Mouse (Mus musculus): ENCODE measurements around the gene Fam117b. TPM values are rescaled to one million over a fixed set of nuclear protein-coding genes. Genes with fewer than 3 reads are reported as not detected.

The Fam117b gene
- total and polyA plus RNA-seq, 3 experiments: 11.2 to 15.5 TPM; not detected in 1

DNA sequence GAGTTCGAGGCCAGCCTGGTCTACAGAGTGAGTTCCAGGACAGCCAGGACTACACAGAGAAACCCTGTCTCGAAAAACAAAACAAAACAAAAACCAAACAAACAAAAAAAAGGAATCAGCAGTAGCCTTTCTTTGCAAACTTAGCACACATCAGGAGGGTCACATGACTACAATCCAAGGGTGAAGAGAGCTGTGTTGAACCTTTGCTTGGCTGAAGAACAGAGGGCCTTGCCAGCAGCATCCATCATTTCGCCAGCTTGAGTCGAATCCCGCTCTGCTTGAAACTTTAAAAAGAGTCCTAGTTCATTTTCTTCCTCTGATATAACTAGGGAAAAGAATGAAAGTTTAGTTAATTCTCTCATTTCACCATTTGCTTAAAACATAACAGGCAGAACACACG, 102.7 kb downstream of the Fam117b start:
- TF ChIP-seq USF1 (IDR thresholded peaks at IDR 0.05; ENCODE audit: low read depth, low read length) (peak; percentile 79), GABPA (IDR thresholded peaks at IDR 0.05; ENCODE audit: low read depth, low read length) (no peak), USF2 (IDR thresholded peaks at IDR 0.05; ENCODE audit: borderline replicate concordance in 1 of 2, insufficient read depth in 1 of 2, low read depth in 1 of 2, low read length in 2 of 2) (peak in 1 of 2 experiments; percentile 29; a peak in 1 of 4 replicates)
- Histone ChIP-seq H3K27ac (ENCODE audit: control insufficient read depth, low read depth, low read length) (peak overlapping the region; percentile 99), H3K36me3 (ENCODE audit: control insufficient read depth in 1 of 2, insufficient read depth in 2 of 2, low read length in 2 of 2) (peaks cover 0 to 31% of the 10 kb centered on the region in 2 experiments; a peak in 2 of 4 replicates), H3K4me3 (ENCODE audit: control insufficient read depth in 1 of 2, insufficient read depth in 1 of 2, low read depth in 2 of 2, low read length in 2 of 2) (peak overlapping the region; percentile 37 to 64; a peak in 3 of 4 replicates), H3K79me2 (ENCODE audit: control insufficient read depth, insufficient read depth, low read length, poor library complexity) (peaks cover 1% of the 10 kb centered on the region; the same call in 1 of the 2 replicates), H3K9ac (ENCODE audit: control insufficient read depth, low read depth, low read length, poor library complexity, severe bottlenecking) (peak overlapping the region; percentile 78), H3K4me1 (ENCODE audit: control insufficient read depth in 1 of 2, insufficient read depth in 2 of 2, low read length in 2 of 2) (peaks cover 15 to 26% of the 10 kb centered on the region in 2 experiments), H3K27me3 (ENCODE audit: control insufficient read depth in 1 of 2, insufficient read depth in 2 of 2, low read length in 2 of 2) (no peaks in the 10 kb centered on the region), H3K9me3 (replicated peaks; ENCODE audit: insufficient read depth, low read length) (no peaks in the 10 kb centered on the region)
- DNase-seq (ENCODE audit: low read depth, low spot score): peak; percentile 30

DNA sequence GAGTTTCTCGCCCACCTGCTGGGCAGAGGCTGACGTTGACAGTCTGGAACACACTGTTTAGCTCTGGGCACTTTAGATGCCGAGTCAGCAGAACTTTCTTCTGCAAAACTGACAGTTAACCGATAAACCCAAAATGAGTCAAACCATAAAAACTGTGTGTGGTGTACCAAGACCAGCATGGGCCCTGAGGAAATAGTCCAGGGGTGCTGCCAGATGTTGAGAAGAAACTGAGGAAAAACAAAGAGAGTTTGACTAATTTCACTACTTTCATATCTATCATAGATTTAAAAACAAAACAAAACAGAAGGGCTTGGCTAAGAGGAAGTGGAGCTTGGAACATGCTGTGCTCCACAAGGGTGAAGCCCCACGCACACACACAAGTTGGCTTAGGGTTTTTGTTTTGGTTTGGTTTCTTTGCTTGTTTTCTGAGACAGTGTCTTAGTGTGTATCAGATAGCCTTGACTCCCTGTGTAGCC, 103.4 kb downstream of the Fam117b start:
- peaks cover 0 to 31% of the 10 kb centered on the region in 2 experiments; a peak in 2 of 4 replicates for H3K36me3 ChIP-seq (ENCODE audit: control insufficient read depth in 1 of 2, insufficient read depth in 2 of 2, low read length in 2 of 2)
- TF ChIP-seq MYC (IDR thresholded peaks at IDR 0.05; ENCODE audit: low read depth, low read length) (peak; percentile 80), NRF1 (IDR thresholded peaks at IDR 0.05; ENCODE audit: insufficient read depth, low read depth, low read length, poor library complexity, severe bottlenecking) (0 out of 2 replicates have a peak, but pooled peaks have one; percentile 17), CHD1 (IDR thresholded peaks at IDR 0.05; ENCODE audit: low read depth, low read length) (no peak; the same call in 1 of the 2 replicates), ETS1 (IDR thresholded peaks at IDR 0.05; ENCODE audit: low read depth, low read length) (peak; percentile 89), POLR2AphosphoS5 (IDR thresholded peaks at IDR 0.05; ENCODE audit: borderline replicate concordance, low read depth, low read length) (no peak), ELF1 (IDR thresholded peaks at IDR 0.05; ENCODE audit: low read depth, low read length) (peak; percentile 49; the same call in 1 of the 2 replicates), MXI1 (IDR thresholded peaks at IDR 0.05; ENCODE audit: low read depth, low read length) (peak; percentile 65; the same call in 1 of the 2 replicates), SMC3 (IDR thresholded peaks at IDR 0.05; ENCODE audit: low read depth, low read length) (peak; percentile 8; the same call in 1 of the 2 replicates), ZC3H11A (IDR thresholded peaks at IDR 0.05; ENCODE audit: low read depth, low read length) (no peak), POLR2AphosphoS2 (IDR thresholded peaks at IDR 0.05; ENCODE audit: low read length) (no peak), TBP (IDR thresholded peaks at IDR 0.05; ENCODE audit: low read depth, low read length) (peak; percentile 54; the same call in 1 of the 2 replicates), BHLHE40 (IDR thresholded peaks at IDR 0.05; ENCODE audit: borderline replicate concordance, low read depth, low read length) (0 out of 2 replicates have a peak, but pooled peaks have one; percentile 35), E2F4 (IDR thresholded peaks at IDR 0.05; ENCODE audit: borderline replicate concordance, low read depth, low read length) (peak; percentile 40; the same call in 1 of the 2 replicates), CTCF (IDR thresholded peaks at IDR 0.05 in 2 of 3, conservative IDR thresholded peaks at IDR 0.05 in 1 of 3; ENCODE audit: control insufficient read depth in 1 of 3, insufficient read depth in 1 of 3, low read depth in 2 of 3, low read length in 3 of 3, poor library complexity in 1 of 3, severe bottlenecking in 1 of 3) (no peak), ZKSCAN1 (IDR thresholded peaks at IDR 0.05; ENCODE audit: low read depth, low read length) (0 out of 2 replicates have a peak, but pooled peaks have one; percentile 42), NELFE (IDR thresholded peaks at IDR 0.05; ENCODE audit: low read depth, low read length) (peak; percentile 55), CHD2 (IDR thresholded peaks at IDR 0.05; ENCODE audit: low read length) (no peak), UBTF (IDR thresholded peaks at IDR 0.05; ENCODE audit: borderline replicate concordance, insufficient read depth, low read depth, low read length) (no peak), MAZ (IDR thresholded peaks at IDR 0.05; ENCODE audit: low read depth, low read length) (no peak), ZMIZ1 (IDR thresholded peaks at IDR 0.05; ENCODE audit: low read depth, low read length) (no peak), ZNF384 (IDR thresholded peaks at IDR 0.05; ENCODE audit: low read depth, low read length) (no peak), MYB (IDR thresholded peaks at IDR 0.05; ENCODE audit: low read depth, low read length) (peak; percentile 86), EP300 (IDR thresholded peaks at IDR 0.05; ENCODE audit: low read depth in 1 of 2, low read length in 2 of 2) (peak; percentile 50 to 77; a peak in 3 of 4 replicates), MAFK (IDR thresholded peaks at IDR 0.05; ENCODE audit: borderline replicate concordance, low read depth, low read length) (peak; percentile 100), MAX (IDR thresholded peaks at IDR 0.05; ENCODE audit: low read length) (peak; percentile 63), USF1 (IDR thresholded peaks at IDR 0.05; ENCODE audit: low read depth, low read length) (no peak), JUND (IDR thresholded peaks at IDR 0.05; ENCODE audit: low read depth, low read length) (0 out of 2 replicates have a peak, but pooled peaks have one; percentile 42), SIN3A (IDR thresholded peaks at IDR 0.05; ENCODE audit: low read length) (peak; percentile 84)

More for the DNA sequence above, 103.4 kb downstream of the Fam117b start:
- Histone ChIP-seq H3K4me1 (ENCODE audit: control insufficient read depth in 1 of 2, insufficient read depth in 2 of 2, low read length in 2 of 2) (peaks cover 15 to 26% of the 10 kb centered on the region in 2 experiments), H3K79me2 (ENCODE audit: control insufficient read depth, insufficient read depth, low read length, poor library complexity) (peaks cover 1% of the 10 kb centered on the region; the same call in 1 of the 2 replicates), H3K27me3 (ENCODE audit: control insufficient read depth in 1 of 2, insufficient read depth in 2 of 2, low read length in 2 of 2) (no peaks in the 10 kb centered on the region), H3K9me3 (replicated peaks; ENCODE audit: insufficient read depth, low read length) (no peaks in the 10 kb centered on the region), H3K27ac (ENCODE audit: control insufficient read depth, low read depth, low read length) (peak overlapping the region; percentile 99), H3K4me3 (ENCODE audit: control insufficient read depth in 1 of 2, insufficient read depth in 1 of 2, low read depth in 2 of 2, low read length in 2 of 2) (peak overlapping the region; percentile 37 to 64), H3K9ac (ENCODE audit: control insufficient read depth, low read depth, low read length, poor library complexity, severe bottlenecking) (peak overlapping the region; percentile 78)
- peak; percentile 78 for DNase-seq (ENCODE audit: low read depth, low spot score)
